18 mouse cellular contexts compared by ENCODE assay signal in genomic region chr3:50978636-50979035, GRCm38 (mm10).
A peak's percentile ranks its signal among the peaks of the same experiment; 100 is the strongest.
DNase-seq lines count a peak whose midpoint lies in the region; ATAC-seq lines count a peak whose summit lies in the region.
"Had no signal": no experiment of that assay in that cellular context is flagged by ENCODE, and none has a peak within 500 bp of the region (broad histone marks: within the 10 kb centered on the region; RNA-seq: fewer than 3 reads in every experiment).

No protein-coding gene starts in this region.

- no peaks in the 10 kb centered on the region for H3K27me3 ChIP-seq in heart, embryonic 12.5 days (replicated peaks)
- H3K27me3 ChIP-seq in lung, embryonic 16.5 days (ENCODE audit: control insufficient read depth, insufficient read depth, low read depth, low read length): no peaks in the 10 kb centered on the region
- no peaks in the 10 kb centered on the region for H3K27me3 ChIP-seq in hindbrain, embryonic 10.5 days (ENCODE audit: insufficient read depth, poor library complexity, severe bottlenecking)
- no peaks in the 10 kb centered on the region for H3K27me3 ChIP-seq in forebrain, embryonic 14.5 days (replicated peaks; ENCODE audit: control insufficient read depth, insufficient read depth, low read length)
- H3K27me3 ChIP-seq: forebrain, embryonic 13.5 days; hindbrain, embryonic 13.5 days had no signal

- H3K36me3 ChIP-seq in heart, embryonic 12.5 days: no peaks in the 10 kb centered on the region
- no peaks in the 10 kb centered on the region for H3K36me3 ChIP-seq in lung, embryonic 16.5 days (ENCODE audit: control insufficient read depth, insufficient read depth, low read length)
- no peaks in the 10 kb centered on the region for H3K36me3 ChIP-seq in hindbrain, embryonic 10.5 days
- no peaks in the 10 kb centered on the region for H3K36me3 ChIP-seq in forebrain, embryonic 14.5 days (ENCODE audit: control insufficient read depth, insufficient read depth, low read length)
- H3K36me3 ChIP-seq: embryonic facial prominence, embryonic 10.5 days; hindbrain, embryonic 13.5 days had no signal

- H3K4me1 ChIP-seq in heart, embryonic 12.5 days (replicated peaks): peaks cover 6% of the 10 kb centered on the region
- H3K4me1 ChIP-seq in lung, embryonic 16.5 days (replicated peaks; ENCODE audit: control insufficient read depth, insufficient read depth, low read length): peaks cover 18% of the 10 kb centered on the region
- peaks cover 13% of the 10 kb centered on the region for H3K4me1 ChIP-seq in hindbrain, embryonic 10.5 days (replicated peaks)
- H3K4me1 ChIP-seq in forebrain, embryonic 14.5 days (ENCODE audit: control insufficient read depth, insufficient read depth, low read length): no peaks in the 10 kb centered on the region
- H3K4me1 ChIP-seq: forebrain, embryonic 13.5 days had no signal

- H3K4me2 ChIP-seq in heart, embryonic 12.5 days: no peak overlapping the region
- H3K4me2 ChIP-seq in lung, embryonic 16.5 days (ENCODE audit: low read depth, low read length): no peak overlapping the region
- no peak overlapping the region for H3K4me2 ChIP-seq in forebrain, embryonic 14.5 days (ENCODE audit: low read length)
- H3K4me2 ChIP-seq: forebrain, embryonic 13.5 days; hindbrain, embryonic 13.5 days had no signal

- no peaks in the 10 kb centered on the region for H3K9me3 ChIP-seq in heart, embryonic 12.5 days (replicated peaks)
- no peaks in the 10 kb centered on the region for H3K9me3 ChIP-seq in lung, embryonic 16.5 days (ENCODE audit: control insufficient read depth, low read length)
- no peaks in the 10 kb centered on the region for H3K9me3 ChIP-seq in hindbrain, embryonic 10.5 days
- H3K9me3 ChIP-seq in forebrain, embryonic 14.5 days (replicated peaks; ENCODE audit: control insufficient read depth, low read length): no peaks in the 10 kb centered on the region
- H3K9me3 ChIP-seq: embryonic facial prominence, embryonic 10.5 days; forebrain, embryonic 13.5 days; hindbrain, embryonic 13.5 days had no signal

- H3K9ac ChIP-seq in heart, embryonic 12.5 days: no peak overlapping the region
- H3K9ac ChIP-seq in lung, embryonic 16.5 days (ENCODE audit: low read length): no peak overlapping the region
- H3K9ac ChIP-seq in forebrain, embryonic 14.5 days (ENCODE audit: low read length): no peak overlapping the region
- H3K9ac ChIP-seq: forebrain, embryonic 13.5 days; hindbrain, embryonic 13.5 days had no signal

- ATAC-seq in heart, embryonic 12.5 days (ENCODE audit: insufficient number of reproducible peaks, low FRiP score): no peak
- peak; percentile 75 for ATAC-seq in lung, embryonic 16.5 days (ENCODE audit: low read depth)
- no peak for ATAC-seq in forebrain, embryonic 14.5 days
- ATAC-seq: forebrain, embryonic 13.5 days had no signal

- WGBS in heart, embryonic 12.5 days: 86% methylated on average over 5 of the region's 5 CpGs
- WGBS in lung, embryonic 16.5 days: 60% methylated on average over 5 of the region's 5 CpGs
- WGBS in hindbrain, embryonic 10.5 days: 97% methylated on average over 5 of the region's 5 CpGs
- WGBS in forebrain, embryonic 14.5 days: 88% methylated on average over 5 of the region's 5 CpGs

- no peak overlapping the region for H3K4me3 ChIP-seq in heart, embryonic 12.5 days
- H3K4me3 ChIP-seq in lung, embryonic 16.5 days (ENCODE audit: low read length): no peak overlapping the region
- no peak overlapping the region for H3K4me3 ChIP-seq in hindbrain, embryonic 10.5 days
- H3K4me3 ChIP-seq in forebrain, embryonic 14.5 days (ENCODE audit: low read depth, low read length): no peak overlapping the region
- H3K4me3 ChIP-seq: embryonic facial prominence, embryonic 10.5 days; forebrain, embryonic 13.5 days; gastrocnemius, adult 2 months; hindbrain, embryonic 13.5 days had no signal

- DNase-seq in heart, adult 11 months: peak; percentile 24
- peak; percentile 73 for DNase-seq in lung, postnatal 25 days (ENCODE audit: low spot score)
- DNase-seq in hindbrain, embryonic 10.5 days (ENCODE audit: low spot score): no peak
- DNase-seq in cerebellum, adult 9-11 months: no peak
- DNase-seq in forebrain, embryonic 14.5 days (ENCODE audit: low spot score): no peak
- DNase-seq: adrenal gland, postnatal 10 days; B cell, adult 2 months; cerebellum, adult 11-12 months; cerebellum, adult 9-10 months; gastrocnemius, adult 2 months; gastrocnemius, postnatal 25 days; heart, postnatal 10 days; heart, postnatal 4 days had no signal

- H3K27ac ChIP-seq in heart, embryonic 12.5 days (ENCODE audit: poor library complexity, severe bottlenecking): no peak overlapping the region
- no peak overlapping the region for H3K27ac ChIP-seq in lung, embryonic 16.5 days (ENCODE audit: low read length)
- no peak overlapping the region for H3K27ac ChIP-seq in hindbrain, embryonic 10.5 days
- no peak overlapping the region for H3K27ac ChIP-seq in forebrain, embryonic 14.5 days (ENCODE audit: low read depth, low read length)
- H3K27ac ChIP-seq: embryonic facial prominence, embryonic 10.5 days; forebrain, embryonic 13.5 days; gastrocnemius, adult 2 months; hindbrain, embryonic 13.5 days had no signal

Comparison
In these comparisons a context has a peak if more than half of its experiments do, and no peak if none do; other contexts are left out.
1. DNase-seq: peak in heart, adult 11 months (single experiment) and lung, postnatal 25 days (single experiment); none in hindbrain, embryonic 10.5 days (single experiment), cerebellum, adult 9-11 months (single experiment) and forebrain, embryonic 14.5 days (single experiment).